Mouse (Mus musculus) hindbrain, embryonic 10.5 days (tissue): ENCODE measurements around the gene Ttc9c. TPM values are rescaled to one million over a fixed set of nuclear protein-coding genes. Genes with fewer than 3 reads are reported as not detected.
"Not testable (repeated sequence)": the region's sequence is repeated elsewhere in the genome, so short reads cannot be mapped to it uniquely, and the experiment has no call there.

Experiments used
- DNase-seq: peaks from one replicate; pipeline ENCODE4 v3.0.0-alpha.2; 2017; ENCODE audit warnings: low spot score
- H3K27ac ChIP-seq: fragments of 300-500 bp; sonication (generic); 2 replicates; pipeline ENCODE4 v1.5.1; 2016; ENCODE audit warnings: mild to moderate bottlenecking, moderate library complexity
- H3K27me3 ChIP-seq: fragments of 300-500 bp; sonication (generic); 2 replicates; pipeline ENCODE4 v1.6.1; 2016; ENCODE audit warnings: mild to moderate bottlenecking; ENCODE audit not compliant: poor library complexity, insufficient read depth, severe bottlenecking
- H3K36me3 ChIP-seq: fragments of 300-500 bp; sonication (generic); 2 replicates; pipeline ENCODE4 v1.6.1; 2016; ENCODE audit warnings: mild to moderate bottlenecking, moderate library complexity
- H3K4me1 ChIP-seq: fragments of 300-500 bp; sonication (generic); replicated peaks from 2 replicates; pipeline ENCODE4 v1.6.1; 2016; ENCODE audit warnings: mild to moderate bottlenecking
- H3K4me3 ChIP-seq: fragments of 300-500 bp; sonication (generic); 2 replicates; pipeline ENCODE4 v1.5.1; 2016; ENCODE audit warnings: mild to moderate bottlenecking, moderate library complexity
- H3K9me3 ChIP-seq: fragments of 300-500 bp; sonication (generic); 2 replicates; pipeline ENCODE4 v1.6.1; 2016; ENCODE audit warnings: mild to moderate bottlenecking, moderate library complexity
- WGBS: fragments of 180-500 bp; shearing (Covaris S2); methylation state at CpG from one replicate; pipeline ENCODE4 v1.1.7; 2016; 5-methylcytosine and 5-hydroxymethylcytosine counted together
- polyA plus RNA-seq: library from polyadenylated mRNA; unstranded; fragments of >200 nt; fragmentation: Nextera tagmentation; extraction: Ambion mirVana; gene quantifications from 2 replicates; pipeline ENCODE4 v1.2.1, GENCODE M21; 2016

The Ttc9c gene
- polyA plus RNA-seq, 1 experiment from 2014 or later = 52.0 TPM

- peak overlapping the region; percentile 98 for H3K27ac ChIP-seq
- 18% methylated on average over 29 of the region's 29 CpGs for WGBS
These were observed 21.0 kb upstream of the Ttc9c start for GRCm38 (mm10) chr19:8839908-8840791.

GRCm38 (mm10) chr19:8839103-8839907 lies 20.2 kb upstream of the Ttc9c start, which contains the start of gene Gng3:
Gng3 (minus strand) TSS chr19:8839194.
- Histone ChIP-seq H3K9me3 (no peaks in the 10 kb centered on the region), H3K27ac (peak within 1 kb of the TSS; percentile 98), H3K4me1 (peaks cover 44% of the 10 kb centered on the region), H3K4me3 (peak within 1 kb of the TSS; percentile 63), H3K36me3 (peaks cover 47% of the 10 kb centered on the region), H3K27me3 (no peaks in the 10 kb centered on the region)
- 41% methylated on average over 11 of the region's 11 CpGs for WGBS
- DNase-seq = peak; percentile 69

More at GRCm38 (mm10) chr19:8839908-8840791, 21.0 kb upstream of the Ttc9c start:
- H3K9me3 ChIP-seq = no peaks in the 10 kb centered on the region
- DNase-seq = peak; percentile 74
- H3K4me3 ChIP-seq = peak overlapping the region; percentile 63
- no peaks in the 10 kb centered on the region for H3K27me3 ChIP-seq
- H3K4me1 ChIP-seq = peaks cover 44% of the 10 kb centered on the region
- peaks cover 38% of the 10 kb centered on the region for H3K36me3 ChIP-seq

- Histone ChIP-seq H3K4me3 (peak overlapping the region; percentile 63), H3K4me1 (peaks cover 44% of the 10 kb centered on the region), H3K9me3 (no peaks in the 10 kb centered on the region), H3K27me3 (no peaks in the 10 kb centered on the region), H3K27ac (peak overlapping the region; percentile 98), H3K36me3 (peaks cover 55% of the 10 kb centered on the region)
- DNase-seq = peak; percentile 53
- 26% methylated on average over 15 of the region's 15 CpGs for WGBS
These were observed 19.1 kb upstream of the Ttc9c start for GRCm38 (mm10) chr19:8838041-8838730.

GRCm38 (mm10) chr19:8837251-8837791 lies 18.2 kb upstream of the Ttc9c start, which contains the start of gene Bscl2:
Bscl2 (plus strand) TSS chr19:8837467.
- whole genome bisulfite sequencing = under 1% methylated on average over 38 of the region's 38 CpGs
- DNase-seq = peak; percentile 89
- H3K27me3 ChIP-seq = no peaks in the 10 kb centered on the region
- no peaks in the 10 kb centered on the region for H3K9me3 ChIP-seq
- H3K36me3 ChIP-seq = peaks cover 55% of the 10 kb centered on the region
- peaks cover 44% of the 10 kb centered on the region for H3K4me1 ChIP-seq
- H3K4me3 ChIP-seq = peak within 1 kb of the TSS; percentile 63
- H3K27ac ChIP-seq = peak within 1 kb of the TSS; percentile 98

GRCm38 (mm10) chr19:8836327-8836726 lies 17.2 kb upstream of the Ttc9c start:
- H3K27ac ChIP-seq, DNase-seq, H3K4me3 ChIP-seq, H3K27me3 ChIP-seq, H3K9me3 ChIP-seq: not testable (repeated sequence)
- WGBS = 97% methylated on average over 10 of the region's 10 CpGs
- Histone ChIP-seq H3K4me1 (peaks cover 44% of the 10 kb centered on the region), H3K36me3 (peaks cover 58% of the 10 kb centered on the region)

GRCm38 (mm10) chr19:8832971-8833370 lies 13.8 kb upstream of the Ttc9c start:
- no peak for DNase-seq
- Histone ChIP-seq H3K9me3 (no peaks in the 10 kb centered on the region), H3K36me3 (peaks cover 88% of the 10 kb centered on the region), H3K27me3 (no peaks in the 10 kb centered on the region), H3K27ac (no peak overlapping the region), H3K4me1 (peaks cover 10% of the 10 kb centered on the region), H3K4me3 (no peak overlapping the region)
- WGBS = 94% methylated on average over 4 of the region's 4 CpGs

GRCm38 (mm10) chr19:8831262-8831661 lies 12.1 kb upstream of the Ttc9c start:
- Histone ChIP-seq H3K27ac (no peak overlapping the region), H3K4me3 (no peak overlapping the region), H3K4me1 (no peaks in the 10 kb centered on the region), H3K27me3 (no peaks in the 10 kb centered on the region), H3K9me3 (no peaks in the 10 kb centered on the region), H3K36me3 (peaks cover 100% of the 10 kb centered on the region)
- DNase-seq = no peak
- 86% methylated on average over 11 of the region's 11 CpGs for WGBS

GRCm38 (mm10) chr19:8830664-8831063 lies 11.5 kb upstream of the Ttc9c start:
- H3K4me3 ChIP-seq = no peak overlapping the region
- no peak overlapping the region for H3K27ac ChIP-seq
- H3K9me3 ChIP-seq = no peaks in the 10 kb centered on the region
- no peak for DNase-seq
- no peaks in the 10 kb centered on the region for H3K4me1 ChIP-seq
- H3K27me3 ChIP-seq = no peaks in the 10 kb centered on the region
- H3K36me3 ChIP-seq = peaks cover 100% of the 10 kb centered on the region
- 90% methylated on average over 8 of the region's 8 CpGs for WGBS

GRCm38 (mm10) chr19:8829660-8830059 lies 10.5 kb upstream of the Ttc9c start, which contains the start of gene AC129217.1:
AC129217.1 (plus strand) TSS chr19:8829773.
- 89% methylated on average over 8 of the region's 8 CpGs for WGBS
- H3K36me3 ChIP-seq = peaks cover 100% of the 10 kb centered on the region

GRCm38 (mm10) chr19:8822696-8823095 lies 3.6 kb upstream of the Ttc9c start:
- peaks cover 58% of the 10 kb centered on the region for H3K36me3 ChIP-seq
- no peaks in the 10 kb centered on the region for H3K9me3 ChIP-seq
- peak overlapping the region; percentile 100 for H3K4me3 ChIP-seq
- H3K4me1 ChIP-seq = peaks cover 29% of the 10 kb centered on the region
- no peak overlapping the region for H3K27ac ChIP-seq
- 76% methylated on average over 8 of the region's 8 CpGs for WGBS
- no peaks in the 10 kb centered on the region for H3K27me3 ChIP-seq
- DNase-seq = no peak

More at GRCm38 (mm10) chr19:8829660-8830059, 10.5 kb upstream of the Ttc9c start, which contains the start of gene AC129217.1:
- Histone ChIP-seq H3K4me3 (no peak within 1 kb of the TSS), H3K27ac (no peak within 1 kb of the TSS), H3K9me3 (no peaks in the 10 kb centered on the region), H3K27me3 (no peaks in the 10 kb centered on the region), H3K4me1 (no peaks in the 10 kb centered on the region)
- DNase-seq = no peak

GRCm38 (mm10) chr19:8821146-8821545 lies 2.0 kb upstream of the Ttc9c start:
- WGBS = 4% methylated on average over 7 of the region's 7 CpGs
- peak overlapping the region; percentile 100 for H3K4me3 ChIP-seq
- peak overlapping the region; percentile 98 for H3K27ac ChIP-seq
- H3K36me3 ChIP-seq = peaks cover 54% of the 10 kb centered on the region
- peaks cover 43% of the 10 kb centered on the region for H3K4me1 ChIP-seq
- no peaks in the 10 kb centered on the region for H3K9me3 ChIP-seq
- no peak for DNase-seq
- H3K27me3 ChIP-seq = no peaks in the 10 kb centered on the region

- Histone ChIP-seq H3K36me3 (peaks cover 54% of the 10 kb centered on the region), H3K27me3 (no peaks in the 10 kb centered on the region), H3K27ac (peak overlapping the region; percentile 98), H3K4me1 (peaks cover 48% of the 10 kb centered on the region), H3K4me3 (peak overlapping the region; percentile 100), H3K9me3 (no peaks in the 10 kb centered on the region)
- no peak for DNase-seq
- WGBS = under 1% methylated on average over 48 of the region's 48 CpGs
These were observed 1.4 kb upstream of the Ttc9c start for GRCm38 (mm10) chr19:8820424-8820956.
